Mouse (Mus musculus): ENCODE data around the gene Glt28d2. TPM values are rescaled to one million over a fixed set of nuclear protein-coding genes. Genes with fewer than 3 reads are reported as not detected.

Glt28d2 gene
- polyA plus RNA-seq, 1 experiment from 2014 or later = 0.28 TPM

GRCm38 (mm10) chr3:85846316-85846715 lies 41.0 kb downstream of the Glt28d2 start:
- ATAC-seq (ENCODE audit: insufficient read depth) = no peak
- no peaks in the 10 kb centered on the region for H3K36me3 ChIP-seq (replicated peaks)

GRCm38 (mm10) chr3:85845341-85845740 lies 42.0 kb downstream of the Glt28d2 start:
- Histone ChIP-seq H3K27ac (replicated peaks) (no peak overlapping the region), H3K36me3 (replicated peaks) (no peaks in the 10 kb centered on the region), H3K4me3 (replicated peaks) (no peak overlapping the region), H3K27me3 (no peaks in the 10 kb centered on the region), H3K4me2 (no peak overlapping the region), H3K9ac (no peak overlapping the region), H3K9me3 (replicated peaks) (no peaks in the 10 kb centered on the region), H3K4me1 (replicated peaks) (no peaks in the 10 kb centered on the region)
- no peak for ATAC-seq (ENCODE audit: insufficient read depth)
- WGBS (ENCODE audit: insufficient replicate concordance) = 62% methylated on average over 6 of the region's 6 CpGs

More at GRCm38 (mm10) chr3:85846316-85846715, 41.0 kb downstream of the Glt28d2 start:
- H3K27me3 ChIP-seq = no peaks in the 10 kb centered on the region
- no peaks in the 10 kb centered on the region for H3K4me1 ChIP-seq (replicated peaks)
- no peak overlapping the region for H3K27ac ChIP-seq (replicated peaks)
- H3K9ac ChIP-seq = no peak overlapping the region
- H3K4me2 ChIP-seq = no peak overlapping the region
- WGBS (ENCODE audit: insufficient replicate concordance) = 60% methylated on average over 1 of the region's 1 CpGs
- H3K9me3 ChIP-seq (replicated peaks) = no peaks in the 10 kb centered on the region
- no peak overlapping the region for H3K4me3 ChIP-seq (replicated peaks)

- no peak overlapping the region for H3K4me2 ChIP-seq
- H3K27me3 ChIP-seq = no peaks in the 10 kb centered on the region
- no peaks in the 10 kb centered on the region for H3K36me3 ChIP-seq (replicated peaks)
- no peak overlapping the region for H3K27ac ChIP-seq (replicated peaks)
- no peak overlapping the region for H3K4me3 ChIP-seq (replicated peaks)
- ATAC-seq (ENCODE audit: insufficient read depth) = no peak
- no peaks in the 10 kb centered on the region for H3K4me1 ChIP-seq (replicated peaks)
- no peaks in the 10 kb centered on the region for H3K9me3 ChIP-seq (replicated peaks)
- H3K9ac ChIP-seq = no peak overlapping the region
Observed at GRCm38 (mm10) chr3:85842881-85843218, 44.5 kb downstream of the Glt28d2 start.

- Histone ChIP-seq H3K9ac (no peak overlapping the region), H3K36me3 (replicated peaks) (no peaks in the 10 kb centered on the region), H3K27ac (replicated peaks) (no peak overlapping the region), H3K4me2 (no peak overlapping the region), H3K9me3 (replicated peaks) (no peaks in the 10 kb centered on the region), H3K4me3 (replicated peaks) (no peak overlapping the region), H3K4me1 (replicated peaks) (no peaks in the 10 kb centered on the region), H3K27me3 (no peaks in the 10 kb centered on the region)
- 33% methylated on average over 9 of the region's 9 CpGs for WGBS (ENCODE audit: insufficient replicate concordance)
- no peak for ATAC-seq (ENCODE audit: insufficient read depth)
Observed at GRCm38 (mm10) chr3:85842177-85842880, 45.0 kb downstream of the Glt28d2 start.

GRCm38 (mm10) chr3:85841454-85842176 lies 45.7 kb downstream of the Glt28d2 start:
- H3K9ac ChIP-seq = no peak overlapping the region
- WGBS (ENCODE audit: insufficient replicate concordance) = 43% methylated on average over 2 of the region's 2 CpGs
- no peaks in the 10 kb centered on the region for H3K4me1 ChIP-seq (replicated peaks)
- H3K36me3 ChIP-seq (replicated peaks) = no peaks in the 10 kb centered on the region
- no peak overlapping the region for H3K4me2 ChIP-seq
- no peak overlapping the region for H3K4me3 ChIP-seq (replicated peaks)
- ATAC-seq (ENCODE audit: insufficient read depth) = no peak
- H3K27ac ChIP-seq (replicated peaks) = no peak overlapping the region
- H3K27me3 ChIP-seq = no peaks in the 10 kb centered on the region
- H3K9me3 ChIP-seq (replicated peaks) = no peaks in the 10 kb centered on the region

GRCm38 (mm10) chr3:85833627-85834026 lies 53.7 kb downstream of the Glt28d2 start:
- Histone ChIP-seq H3K27ac (replicated peaks) (no peak overlapping the region), H3K9me3 (replicated peaks) (no peaks in the 10 kb centered on the region), H3K9ac (no peak overlapping the region), H3K4me2 (no peak overlapping the region), H3K27me3 (no peaks in the 10 kb centered on the region), H3K36me3 (replicated peaks) (no peaks in the 10 kb centered on the region), H3K4me3 (replicated peaks) (no peak overlapping the region), H3K4me1 (replicated peaks) (no peaks in the 10 kb centered on the region)
- no peak for ATAC-seq (ENCODE audit: insufficient read depth)
- WGBS (ENCODE audit: insufficient replicate concordance) = 53% methylated on average over 1 of the region's 1 CpGs

- no peaks in the 10 kb centered on the region for H3K27me3 ChIP-seq
- WGBS (ENCODE audit: insufficient replicate concordance) = 65% methylated on average over 10 of the region's 10 CpGs
- H3K27ac ChIP-seq (replicated peaks) = no peak overlapping the region
- no peaks in the 10 kb centered on the region for H3K36me3 ChIP-seq (replicated peaks)
- no peaks in the 10 kb centered on the region for H3K9me3 ChIP-seq (replicated peaks)
- H3K4me1 ChIP-seq (replicated peaks) = no peaks in the 10 kb centered on the region
- H3K4me2 ChIP-seq = no peak overlapping the region
- no peak for ATAC-seq (ENCODE audit: insufficient read depth)
- no peak overlapping the region for H3K4me3 ChIP-seq (replicated peaks)
- H3K9ac ChIP-seq = no peak overlapping the region
Observed at GRCm38 (mm10) chr3:85832490-85833155, 54.7 kb downstream of the Glt28d2 start.

- 66% methylated on average over 1 of the region's 1 CpGs for WGBS (ENCODE audit: insufficient replicate concordance)
- ATAC-seq (ENCODE audit: insufficient read depth) = no peak
- Histone ChIP-seq H3K4me1 (replicated peaks) (no peaks in the 10 kb centered on the region), H3K36me3 (replicated peaks) (no peaks in the 10 kb centered on the region), H3K9ac (no peak overlapping the region), H3K9me3 (replicated peaks) (no peaks in the 10 kb centered on the region), H3K27ac (replicated peaks) (no peak overlapping the region), H3K27me3 (no peaks in the 10 kb centered on the region), H3K4me3 (replicated peaks) (no peak overlapping the region), H3K4me2 (no peak overlapping the region)
Observed at GRCm38 (mm10) chr3:85831785-85832184, 55.5 kb downstream of the Glt28d2 start.

GRCm38 (mm10) chr3:85829047-85829446 lies 58.3 kb downstream of the Glt28d2 start:
- Histone ChIP-seq H3K4me2 (no peak overlapping the region), H3K4me3 (replicated peaks) (no peak overlapping the region), H3K9me3 (replicated peaks) (no peaks in the 10 kb centered on the region), H3K36me3 (replicated peaks) (no peaks in the 10 kb centered on the region), H3K4me1 (replicated peaks) (no peaks in the 10 kb centered on the region), H3K27me3 (no peaks in the 10 kb centered on the region), H3K27ac (replicated peaks) (no peak overlapping the region), H3K9ac (no peak overlapping the region)
- WGBS (ENCODE audit: insufficient replicate concordance) = 46% methylated on average over 4 of the region's 4 CpGs
- no peak for ATAC-seq (ENCODE audit: insufficient read depth)

- Histone ChIP-seq H3K27ac (replicated peaks) (no peak overlapping the region), H3K9ac (no peak overlapping the region), H3K4me3 (replicated peaks) (no peak overlapping the region), H3K9me3 (replicated peaks) (no peaks in the 10 kb centered on the region), H3K4me1 (replicated peaks) (no peaks in the 10 kb centered on the region), H3K36me3 (replicated peaks) (no peaks in the 10 kb centered on the region), H3K27me3 (no peaks in the 10 kb centered on the region), H3K4me2 (no peak overlapping the region)
- 74% methylated on average over 6 of the region's 6 CpGs for WGBS (ENCODE audit: insufficient replicate concordance)
- ATAC-seq (ENCODE audit: insufficient read depth) = no peak
Observed at GRCm38 (mm10) chr3:85827815-85828214, 59.5 kb downstream of the Glt28d2 start.

- no peak overlapping the region for H3K9ac ChIP-seq
- H3K9me3 ChIP-seq (replicated peaks) = no peaks in the 10 kb centered on the region
- no peaks in the 10 kb centered on the region for H3K36me3 ChIP-seq (replicated peaks)
- H3K27me3 ChIP-seq = no peaks in the 10 kb centered on the region
- H3K4me3 ChIP-seq (replicated peaks) = no peak overlapping the region
- ATAC-seq (ENCODE audit: insufficient read depth) = no peak
- 48% methylated on average over 4 of the region's 4 CpGs for WGBS (ENCODE audit: insufficient replicate concordance)
- no peak overlapping the region for H3K4me2 ChIP-seq
- no peak overlapping the region for H3K27ac ChIP-seq (replicated peaks)
- no peaks in the 10 kb centered on the region for H3K4me1 ChIP-seq (replicated peaks)
Observed at GRCm38 (mm10) chr3:85827283-85827682, 60.0 kb downstream of the Glt28d2 start.
